Mouse (Mus musculus): ENCODE measurements around the gene Zfp58. TPM values are rescaled to one million over a fixed set of nuclear protein-coding genes. Genes with fewer than 3 reads are reported as not detected.

Gene Zfp58
- polyA plus RNA-seq (2012; rRNA removed), result 1.3 TPM in 2 replicates

DNA sequence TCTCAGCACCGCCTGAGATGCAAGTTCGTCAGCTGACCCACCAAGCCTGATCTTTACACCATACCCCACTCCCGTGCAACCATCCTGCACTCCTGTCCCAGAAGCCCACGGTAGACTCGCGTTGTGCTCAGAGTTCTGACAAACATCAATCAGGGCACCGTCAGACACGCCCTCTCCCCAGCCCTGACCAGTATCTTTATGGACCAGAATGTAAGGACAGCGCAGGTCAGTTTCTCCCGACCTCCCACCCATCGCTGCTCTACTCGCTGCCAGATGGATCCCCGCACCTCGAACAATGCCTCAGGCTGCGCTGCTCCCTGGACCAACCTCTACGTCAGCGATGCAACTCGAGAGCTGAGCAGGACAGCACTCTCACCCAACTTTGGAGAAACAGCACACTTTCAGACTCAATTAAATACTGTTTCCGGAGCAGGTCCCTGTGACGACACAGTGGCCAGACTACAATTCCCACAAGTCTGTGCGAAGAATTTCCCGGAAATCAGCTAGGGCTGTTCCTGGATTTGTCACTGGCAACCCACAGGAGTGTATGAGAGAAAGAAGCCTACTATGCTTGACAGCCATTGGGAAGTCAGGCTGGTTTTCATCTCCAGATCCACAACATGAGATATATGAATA, at the start of gene Zfp58:
Gene Zfp58 (minus strand): TSS at position 472 of the 636 bp plus-strand sequence.

DNA sequence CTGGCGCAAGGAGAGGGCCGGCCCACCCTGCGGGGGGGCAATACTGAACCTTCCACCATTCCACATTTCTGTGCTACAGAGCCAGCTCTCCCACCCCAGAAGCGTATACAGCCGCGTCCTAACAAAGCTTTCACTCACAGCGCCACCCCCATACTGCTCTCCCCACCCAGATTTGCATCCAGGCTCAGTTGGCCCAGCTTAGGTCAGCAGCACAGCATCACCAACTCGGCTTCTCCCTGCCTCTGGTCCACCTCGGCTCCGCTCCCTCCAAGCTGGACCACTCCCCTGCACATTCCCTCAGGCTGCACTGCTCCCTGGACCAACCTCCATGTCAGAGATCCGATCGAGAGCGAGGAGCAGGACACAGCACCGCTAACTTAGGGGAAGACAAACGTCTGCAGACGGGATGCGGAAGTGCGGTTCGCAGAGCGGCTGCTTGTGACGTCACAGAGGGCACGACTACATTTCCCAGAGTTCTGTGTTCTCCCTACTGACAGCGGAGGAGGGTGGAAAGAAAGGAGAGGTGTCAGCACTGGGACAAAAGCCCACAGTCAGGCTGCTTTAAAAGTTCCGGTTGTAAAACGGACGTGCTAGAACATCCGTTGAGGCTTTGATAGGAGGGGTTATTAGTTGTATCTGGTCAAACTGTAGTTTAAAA, 25.5 kb upstream of the Zfp58 start, which contains the start of the genes Gm26965 and Zfp87:
Gene Gm26965 (minus strand): TSS at position 399 of the 658 bp plus-strand sequence.
Gene Zfp87 (minus strand): TSS at position 425 of the 658 bp plus-strand sequence.

DNA sequence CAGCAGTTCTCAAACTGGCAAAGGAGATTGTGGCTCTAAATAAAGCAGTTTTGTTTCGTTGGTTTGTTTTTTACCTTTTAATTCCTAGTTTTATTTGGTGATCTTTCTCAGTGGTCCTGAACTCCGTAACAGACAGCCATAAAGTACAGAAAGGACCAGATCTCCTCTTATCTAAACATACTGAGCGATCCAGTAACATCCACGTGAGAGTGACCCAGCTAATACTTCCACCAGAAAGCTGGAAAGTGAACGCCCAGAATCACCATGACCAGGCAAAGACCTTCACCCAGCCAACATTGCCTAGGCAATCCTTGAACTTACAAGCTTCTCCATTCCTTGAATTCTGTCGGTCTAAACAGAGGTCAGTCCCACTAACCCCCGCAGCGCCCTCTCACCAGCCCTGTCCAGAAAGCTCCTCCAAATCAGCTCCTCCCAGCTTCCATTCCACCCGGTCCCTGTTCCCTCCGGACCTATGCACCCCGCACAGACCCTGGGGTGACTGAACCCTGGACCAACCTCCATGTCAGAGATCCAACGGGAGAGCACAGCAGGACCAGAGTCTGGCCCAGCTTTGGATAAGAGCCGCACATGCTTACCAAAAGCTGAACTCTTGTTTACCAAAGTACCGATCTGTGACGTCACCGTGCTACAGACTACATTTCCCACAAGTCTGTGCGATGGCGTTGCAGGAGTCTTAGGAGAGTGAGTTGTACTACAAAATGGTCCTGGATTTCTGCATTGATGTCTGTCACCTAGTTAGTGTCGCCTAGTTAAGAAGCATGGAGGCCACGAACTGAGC, 16.5 kb downstream of the Zfp58 start, which contains the start of gene Zfp874b:
Gene Zfp874b (minus strand): TSS at position 634 of the 799 bp plus-strand sequence.

DNA sequence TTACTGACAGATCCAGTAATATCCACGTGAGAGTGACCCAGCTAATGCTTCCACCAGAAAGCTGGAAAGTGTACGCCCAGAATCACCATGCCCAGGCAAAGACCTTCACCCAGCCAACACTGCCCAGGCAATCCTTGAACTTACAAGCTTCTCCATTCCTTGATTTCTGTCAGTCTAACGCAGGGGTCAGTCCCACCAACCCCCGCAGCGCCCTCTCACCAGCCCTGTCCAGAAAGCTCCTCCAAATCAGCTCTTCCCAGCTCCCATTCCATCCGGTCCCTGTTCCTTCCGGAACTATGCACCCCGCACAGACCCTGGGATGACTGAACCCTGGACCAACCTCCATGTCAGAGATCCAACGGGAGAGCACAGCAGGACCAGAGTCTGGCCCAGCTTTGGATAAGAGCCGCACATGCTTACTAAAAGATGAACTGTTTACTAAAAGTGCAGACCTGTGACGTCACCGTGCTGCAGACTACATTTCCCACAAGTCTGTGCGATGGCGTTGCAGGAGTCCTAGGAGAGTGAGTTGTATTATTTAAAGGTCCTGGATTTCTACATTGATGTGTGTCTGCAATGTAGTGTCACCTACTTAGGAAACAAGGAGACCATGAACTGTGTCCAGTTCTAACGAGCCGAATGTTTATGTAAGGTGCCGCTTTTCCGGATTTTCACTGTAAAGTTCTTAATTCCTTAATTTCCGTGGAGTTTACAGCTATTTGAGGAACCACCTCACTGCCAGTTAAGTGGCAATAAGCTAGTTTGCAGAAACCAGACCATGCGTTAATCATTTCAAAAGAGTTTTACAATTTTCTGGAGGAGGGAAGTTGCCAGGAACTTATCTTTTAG, 49.0 kb downstream of the Zfp58 start, which contains the start of gene Zfp874a:
Gene Zfp874a (minus strand): TSS at position 453 of the 849 bp plus-strand sequence.

Other genes starting within 250 kb of the Zfp58 start
- gene Zfp458, start 222.1 kb downstream of the Zfp58 start, polyA plus RNA-seq (2012; rRNA removed), result 0.47 and 0.52 TPM in 2 replicates
- 0.41 and 0.48 TPM in 2 replicates for gene Zfp457, start 194.1 kb downstream of the Zfp58 start, polyA plus RNA-seq (2012; rRNA removed)
- 1.2 and 1.3 TPM in 2 replicates for gene Zfp595, start 168.0 kb downstream of the Zfp58 start, polyA plus RNA-seq (2012; rRNA removed)
- not detected in 2 replicates for gene Gm28044, start 140.0 kb downstream of the Zfp58 start, polyA plus RNA-seq (2012; rRNA removed)
- 0.79 and 0.83 TPM in 2 replicates for gene Zfp953, start 139.9 kb downstream of the Zfp58 start, polyA plus RNA-seq (2012; rRNA removed)
- gene Gm28041, start 124.8 kb downstream of the Zfp58 start, polyA plus RNA-seq (2012; rRNA removed), result 0.12 and 0.17 TPM in 2 replicates
- gene Zfp456, start 124.7 kb downstream of the Zfp58 start, polyA plus RNA-seq (2012; rRNA removed), result 0.27 and 0.32 TPM in 2 replicates
- 1.8 and 2.3 TPM in 2 replicates for gene Zfp429, start 100.7 kb downstream of the Zfp58 start, polyA plus RNA-seq (2012; rRNA removed)
- 0.17 and 0.18 TPM in 2 replicates for gene Zfp459, start 79.1 kb downstream of the Zfp58 start, polyA plus RNA-seq (2012; rRNA removed)
- gene Zfp874a, start 48.9 kb downstream of the Zfp58 start, polyA plus RNA-seq (2012; rRNA removed), result 2.8 and 3.1 TPM in 2 replicates
- gene Zfp874b, start 16.3 kb downstream of the Zfp58 start, polyA plus RNA-seq (2012; rRNA removed), result 2.7 and 2.8 TPM in 2 replicates
- gene Gm26965, start 25.6 kb upstream of the Zfp58 start, polyA plus RNA-seq (2012; rRNA removed), result not detected in 2 replicates
- gene Zfp87, start 25.6 kb upstream of the Zfp58 start, polyA plus RNA-seq (2012; rRNA removed), result 5.4 and 5.6 TPM in 2 replicates
- 2.3 and 2.5 TPM in 2 replicates for gene Zfp748, start 53.3 kb upstream of the Zfp58 start, polyA plus RNA-seq (2012; rRNA removed)
- 0.88 and 0.95 TPM in 2 replicates for gene Zfp729b, start 109.2 kb upstream of the Zfp58 start, polyA plus RNA-seq (2012; rRNA removed)
- not detected in 2 replicates for gene Gm49345, start 137.2 kb upstream of the Zfp58 start, polyA plus RNA-seq (2012; rRNA removed)
- gene Zfp729a, start 137.2 kb upstream of the Zfp58 start, polyA plus RNA-seq (2012; rRNA removed), result 0.93 and 0.98 TPM in 2 replicates
- gene Zfp738, start 186.5 kb upstream of the Zfp58 start, polyA plus RNA-seq (2012; rRNA removed), result 1.9 and 2.0 TPM in 2 replicates
- 1.6 and 1.9 TPM in 2 replicates for gene Zfp65, start 228.6 kb upstream of the Zfp58 start, polyA plus RNA-seq (2012; rRNA removed)

All from liver, embryonic 14 days (tissue).